Mouse (Mus musculus) CD4-positive, CD25-positive, alpha-beta regulatory T cell, adult 4 months (primary cell): ENCODE data around the gene Begain. TPM values are rescaled to one million over a fixed set of nuclear protein-coding genes. Genes with fewer than 3 reads are reported as not detected.

Experiments
- ATAC-seq: one replicate; pipeline ENCODE4 v1.8.0; 2017
- polyA plus RNA-seq, 2 experiments: library from polyadenylated mRNA; unstranded; fragments of 100-300 nt; shearing (Covaris generic); gene quantifications; one replicate each; pipeline ENCODE4 v1.2.1; 2017

The Begain gene
- polyA plus RNA-seq, 2 experiments from 2014 or later = 0.19 to 0.22 TPM

DNA sequence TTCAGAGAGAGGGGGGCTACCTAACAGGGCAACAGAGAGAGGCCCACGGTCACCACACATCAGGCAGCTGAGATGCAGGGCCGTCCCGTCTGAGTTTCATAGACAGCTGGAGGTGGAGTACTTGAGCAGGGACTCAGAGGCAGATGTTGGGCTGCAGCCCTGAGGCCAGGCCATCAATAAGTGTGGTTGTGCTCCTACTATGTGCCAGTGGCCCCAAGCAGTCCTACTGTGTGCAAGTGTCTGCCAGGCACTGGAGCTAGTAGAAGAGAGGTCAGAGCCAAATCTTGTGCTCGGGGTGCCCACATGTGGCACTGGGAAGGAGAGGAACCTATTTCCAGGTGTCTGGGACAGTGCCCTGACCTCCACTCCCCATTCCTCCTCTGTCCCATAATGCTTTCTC lies 18.1 kb downstream of the Begain start:
- ATAC-seq = no peak

DNA sequence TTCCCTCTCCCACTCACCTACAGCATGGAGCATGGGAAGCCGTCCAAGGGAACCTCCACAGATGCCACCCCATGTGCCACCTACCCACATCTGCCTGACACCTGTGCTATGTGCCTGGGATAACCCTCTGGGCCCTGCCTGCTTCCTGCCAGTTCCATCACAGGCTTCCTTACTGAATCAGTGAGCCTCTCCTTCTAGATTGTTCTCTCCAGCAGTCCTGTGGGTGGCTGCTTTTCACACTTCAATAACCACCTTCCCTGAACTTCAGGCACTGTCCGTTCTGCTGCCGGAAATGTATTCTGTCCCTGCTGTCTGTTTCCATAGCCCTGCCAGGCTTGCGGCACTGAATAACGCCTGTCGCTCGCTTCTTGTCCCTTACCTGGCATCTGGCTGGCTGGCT lies 22.4 kb downstream of the Begain start:
- ATAC-seq = no peak

DNA sequence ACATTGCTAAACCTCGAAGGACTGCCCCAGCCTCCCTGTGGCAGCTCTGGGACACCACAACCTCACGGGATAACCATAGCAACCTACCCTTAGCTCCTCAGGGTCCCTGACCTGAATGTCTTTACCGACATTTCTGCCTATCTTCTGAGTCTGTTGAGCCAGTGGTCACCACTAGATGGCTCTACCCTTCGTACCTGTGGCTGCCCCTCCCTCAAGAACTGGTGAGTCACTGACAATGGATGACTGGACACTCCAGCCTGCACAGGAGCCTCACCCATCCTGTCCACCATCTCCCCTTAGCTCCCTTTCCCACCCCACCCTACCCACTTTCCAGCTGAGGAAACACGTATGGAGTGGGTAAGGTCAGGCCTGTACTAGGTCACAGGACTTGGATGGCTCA lies 23.5 kb downstream of the Begain start:
- no peak for ATAC-seq

DNA sequence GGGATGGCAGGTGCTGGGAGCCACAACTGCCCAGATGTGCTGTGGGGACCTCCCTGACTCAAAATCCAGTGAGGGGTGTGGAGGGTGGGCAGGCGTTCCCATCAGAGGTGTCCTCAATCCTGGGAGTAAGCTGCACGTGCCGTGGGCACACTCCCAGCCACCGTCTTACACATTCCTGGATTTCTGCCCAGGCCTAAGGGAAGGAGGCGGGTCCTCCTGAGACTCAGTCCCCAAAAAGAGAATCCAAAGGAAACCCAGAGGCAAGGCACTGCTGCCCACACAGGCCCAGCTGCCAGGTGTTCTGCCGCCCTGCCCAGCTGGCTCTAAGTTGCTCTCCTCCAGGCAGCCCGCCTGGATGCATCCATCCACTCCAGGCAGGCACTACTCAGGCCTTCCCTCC lies 28.7 kb downstream of the Begain start:
- no peak for ATAC-seq

DNA sequence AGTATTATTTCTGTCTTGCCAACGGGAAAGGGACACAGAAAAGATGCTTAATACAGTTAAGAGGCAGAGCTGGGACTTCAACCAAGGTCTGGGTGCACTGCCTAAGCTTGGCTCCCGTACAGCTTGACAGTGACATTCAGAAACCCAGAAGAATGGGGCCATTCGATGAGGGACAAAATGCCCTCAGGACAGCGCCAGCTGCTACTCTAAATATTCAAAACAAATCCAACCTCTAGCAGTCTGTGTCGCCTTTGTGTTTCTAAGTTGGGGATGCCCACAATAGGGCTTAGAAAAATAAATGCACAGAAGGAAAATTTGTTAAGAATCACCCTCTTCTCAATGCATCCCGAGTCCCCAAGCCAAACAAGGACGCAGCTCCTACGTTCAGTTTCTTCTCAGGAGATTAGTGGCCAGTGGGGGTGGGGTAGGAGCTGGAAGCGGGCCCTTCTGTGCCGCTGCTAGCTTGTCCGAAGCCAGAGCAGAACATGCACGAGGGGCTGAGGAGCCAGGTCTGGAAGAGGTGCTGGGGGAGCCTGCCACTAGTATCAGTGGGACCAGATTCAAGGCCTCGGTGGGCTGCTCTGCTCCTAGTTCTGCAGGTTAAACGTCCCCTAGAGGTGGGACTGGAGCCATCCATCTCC lies 29.7 kb downstream of the Begain start:
- no peak for ATAC-seq

DNA sequence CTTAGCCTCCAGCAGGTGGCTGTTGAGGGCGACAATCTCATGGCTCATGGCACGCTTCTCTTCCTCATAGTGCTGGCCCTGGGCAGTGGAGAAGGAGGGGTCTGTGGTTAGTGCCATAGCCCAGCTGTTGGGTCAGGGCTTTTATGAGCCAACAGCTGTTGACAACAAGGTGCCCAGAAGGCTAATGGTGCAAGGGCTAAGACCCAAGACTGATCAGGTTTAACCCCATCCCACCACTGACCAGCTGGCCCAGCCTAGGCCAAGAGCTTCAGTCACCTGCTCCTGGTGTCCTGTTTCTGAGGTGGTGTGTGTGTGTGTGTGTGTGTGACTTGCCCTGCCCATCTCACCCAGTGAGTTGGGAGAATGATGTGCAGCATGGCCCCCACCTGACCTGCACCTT lies 31.0 kb downstream of the Begain start:
- ATAC-seq = no peak

DNA sequence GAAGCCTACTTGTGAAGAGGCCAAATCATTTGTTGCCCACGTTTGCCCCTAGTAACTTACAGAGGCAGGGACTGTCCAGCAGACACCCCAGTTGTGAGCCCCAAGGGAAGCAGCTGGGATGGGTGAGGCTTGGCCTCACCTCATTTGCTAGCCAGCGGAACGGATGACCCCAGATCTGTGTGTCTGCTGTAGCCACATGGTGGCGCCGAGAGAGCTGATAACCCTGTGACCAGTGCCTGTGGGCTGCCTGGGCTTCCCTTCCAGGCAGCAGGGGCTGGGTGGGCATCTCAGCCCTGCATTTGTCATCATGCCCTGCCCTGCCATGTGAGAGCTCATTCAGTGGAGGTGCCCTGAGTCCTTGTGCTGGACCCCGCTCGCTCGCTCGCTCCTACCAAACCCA lies 44.2 kb downstream of the Begain start:
- ATAC-seq = no peak

DNA sequence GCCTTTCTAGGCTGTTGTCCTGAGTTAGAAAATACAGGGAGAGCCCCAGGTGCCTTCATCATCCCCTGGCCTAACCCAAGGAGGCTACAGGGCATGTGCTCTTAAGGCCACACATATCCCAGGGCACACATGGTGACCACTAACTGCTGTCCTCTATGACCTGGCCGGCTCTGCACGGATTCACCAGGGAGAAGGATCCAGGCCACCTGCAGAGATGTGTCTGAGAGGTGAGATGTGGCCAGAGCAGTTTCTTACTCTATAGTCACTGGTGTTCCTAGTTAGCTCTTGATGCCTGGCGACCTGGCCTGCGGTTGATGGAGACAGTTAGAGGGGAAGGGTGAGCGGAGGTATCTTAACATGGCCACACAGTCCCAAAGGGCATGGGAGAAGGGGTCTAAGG lies 45.1 kb downstream of the Begain start:
- no peak for ATAC-seq

DNA sequence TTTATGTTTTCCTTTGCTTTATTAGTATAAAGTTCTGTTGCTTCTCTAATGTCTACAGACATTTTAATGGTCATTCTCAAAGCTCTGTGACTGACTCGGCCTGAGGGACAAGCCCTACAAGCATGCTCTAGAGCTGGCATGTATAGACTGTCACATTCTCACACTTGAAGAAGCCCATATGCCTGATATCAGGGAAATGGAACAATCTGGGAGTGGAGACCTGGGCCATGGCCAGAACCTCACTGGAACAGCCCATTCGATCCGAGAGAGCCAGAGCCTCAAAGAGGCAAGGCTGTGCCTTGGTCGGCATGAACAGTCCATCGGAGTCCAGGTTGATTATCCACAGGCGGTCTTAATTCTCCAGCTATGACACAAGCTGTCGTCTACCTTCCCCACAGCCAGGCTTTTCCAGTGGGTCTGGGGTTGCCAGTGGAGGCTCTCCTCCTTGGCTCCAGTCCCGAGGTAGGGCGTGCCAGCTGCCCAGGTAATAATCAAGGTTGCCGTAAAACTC lies 45.8 kb downstream of the Begain start:
- ATAC-seq = no peak

DNA sequence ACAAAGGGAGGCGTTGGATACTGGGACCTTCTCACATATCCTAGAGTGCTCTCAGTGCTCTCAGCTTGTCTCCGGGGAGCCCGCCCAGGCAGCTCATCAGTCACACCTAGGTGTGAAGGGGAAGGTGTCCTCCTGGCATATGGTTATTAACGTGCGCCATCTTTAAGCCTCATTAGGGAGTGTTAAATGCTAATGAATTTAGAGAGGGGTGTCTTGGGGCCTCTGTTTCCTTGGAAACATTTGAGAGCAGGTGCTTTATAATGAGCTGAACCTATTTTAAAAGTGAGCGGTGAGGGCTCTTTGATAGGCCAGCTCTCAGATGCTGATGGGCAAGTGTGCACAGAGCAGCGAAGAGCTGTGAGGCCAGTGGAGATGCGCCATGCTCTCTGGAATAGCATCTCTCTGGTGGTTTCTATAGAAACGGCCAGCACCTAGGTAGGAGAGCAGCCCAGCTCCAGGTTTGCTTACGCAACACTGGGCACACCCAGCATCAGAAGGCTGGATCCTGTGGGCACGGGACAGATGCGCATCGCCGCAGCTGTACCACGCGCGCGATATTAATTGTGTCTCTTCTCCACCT lies 57.9 kb downstream of the Begain start:
- ATAC-seq = no peak

DNA sequence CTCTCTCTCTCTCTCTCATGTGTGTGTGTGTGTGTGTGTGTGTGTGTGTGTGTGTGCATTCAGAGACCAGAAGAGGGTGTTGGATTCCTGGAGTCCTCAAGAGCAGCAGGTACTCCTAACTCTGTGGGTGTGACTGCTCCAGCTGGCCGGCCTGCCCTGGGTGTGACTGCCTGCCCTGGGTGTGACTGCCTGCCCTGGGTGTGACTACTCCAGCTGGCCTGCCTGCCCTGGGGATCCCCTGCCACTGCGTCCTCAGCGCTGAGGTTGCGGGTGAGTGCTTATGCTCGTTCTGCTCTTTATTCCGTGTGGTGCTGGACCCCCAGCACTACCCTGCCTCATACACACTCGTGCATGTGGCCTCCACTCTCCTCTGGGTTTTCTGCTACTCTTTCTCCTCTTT lies 65.0 kb downstream of the Begain start:
- no peak for ATAC-seq

DNA sequence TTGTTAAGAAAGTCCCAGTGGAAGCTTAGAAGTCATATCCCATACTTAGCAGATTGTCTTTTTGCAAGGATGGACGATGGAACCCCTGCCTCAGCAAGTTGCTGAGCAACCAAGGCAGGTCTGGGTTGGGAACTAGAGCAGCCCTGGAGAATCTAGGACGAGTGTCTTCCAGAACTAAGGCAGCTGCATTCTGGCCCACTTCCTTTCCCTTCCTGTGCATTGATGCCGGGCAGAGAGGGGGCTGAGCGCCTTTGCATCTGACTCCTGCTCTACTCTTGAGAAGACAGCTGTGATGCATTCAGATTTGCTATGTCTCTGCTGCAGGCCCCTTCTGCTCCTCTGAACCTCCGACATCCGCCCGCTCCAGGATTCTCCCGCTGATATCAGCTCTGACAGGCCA lies 70.8 kb downstream of the Begain start:
- ATAC-seq = no peak

DNA sequence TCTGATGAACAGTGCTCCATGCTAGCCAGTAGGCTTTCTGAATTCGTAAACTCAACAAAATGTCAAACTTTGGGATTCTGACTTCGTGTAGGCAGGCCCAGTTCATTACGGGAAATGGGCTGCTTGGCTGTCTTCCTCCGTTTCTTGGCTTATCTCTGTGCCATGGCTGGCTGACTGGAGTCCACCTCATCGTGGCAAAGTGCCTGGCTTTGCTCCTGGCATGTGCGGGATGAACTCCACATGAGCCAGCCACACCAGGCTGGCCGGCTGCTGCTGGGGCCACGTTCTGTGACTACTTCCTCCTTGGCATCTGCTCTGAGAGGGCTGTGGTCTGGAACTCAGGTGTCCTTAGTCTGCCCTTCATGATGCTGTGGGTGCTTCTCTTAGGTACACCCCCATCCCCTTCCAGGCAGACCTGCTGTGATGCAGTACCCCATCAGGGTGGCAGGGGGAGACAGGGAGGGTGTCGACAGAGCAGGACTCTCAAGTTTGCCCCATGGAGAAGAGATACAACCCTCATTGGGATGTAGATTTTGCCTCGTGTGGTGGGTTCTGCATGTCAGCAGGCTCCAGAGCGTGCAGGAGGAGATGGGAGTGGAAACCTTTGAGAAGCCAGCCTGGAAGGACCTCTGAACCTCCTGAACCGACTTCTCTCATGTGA lies 71.9 kb downstream of the Begain start:
- ATAC-seq = no peak

DNA sequence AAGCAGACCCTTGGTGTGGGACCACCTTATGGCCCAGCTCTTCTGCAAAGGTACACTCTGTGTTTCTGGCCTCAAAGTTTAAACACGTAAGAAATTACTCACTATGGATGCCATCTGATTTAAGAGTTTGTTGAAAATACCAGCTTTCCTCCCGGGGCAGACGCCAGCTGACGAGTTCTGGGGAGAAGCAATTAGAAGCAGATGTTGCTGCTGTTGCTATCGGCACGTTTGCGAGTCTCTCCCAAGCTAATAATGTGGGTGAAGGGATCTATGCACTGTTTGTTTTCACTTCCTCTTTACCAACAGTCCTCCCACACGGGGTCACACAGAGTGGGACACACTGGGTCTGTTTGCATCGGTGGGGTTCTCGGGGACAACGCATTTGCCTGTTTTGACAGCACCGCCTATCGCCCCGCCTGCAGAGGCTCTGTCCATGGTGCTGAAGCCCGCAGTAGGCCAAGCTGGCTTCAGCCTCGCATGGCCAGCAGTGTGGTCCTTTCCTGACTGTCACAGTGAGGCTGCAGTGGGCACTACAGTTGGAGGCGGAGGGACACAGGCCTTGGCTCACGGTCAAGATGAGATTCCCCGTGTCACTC lies 73.5 kb downstream of the Begain start:
- no peak for ATAC-seq

DNA sequence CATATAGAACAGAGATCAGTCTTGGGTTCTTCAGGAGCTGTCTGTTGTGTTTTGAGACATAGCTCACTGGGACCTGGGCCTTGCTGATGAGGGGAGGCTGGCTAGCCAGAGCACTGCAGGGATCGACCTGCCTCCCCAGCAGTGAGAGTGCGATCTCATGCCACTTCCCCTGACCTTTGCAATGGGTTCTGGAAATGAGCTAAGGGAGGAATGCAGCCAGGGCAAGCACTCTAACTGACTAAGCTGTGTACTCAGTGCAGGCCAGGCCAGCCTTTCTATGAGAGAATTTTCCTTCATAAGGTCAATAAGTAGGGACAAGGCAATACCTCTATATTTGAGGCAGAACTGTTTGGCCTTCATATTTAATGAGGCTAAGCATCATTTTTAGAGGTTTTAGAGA lies 75.0 kb downstream of the Begain start:
- no peak for ATAC-seq

DNA sequence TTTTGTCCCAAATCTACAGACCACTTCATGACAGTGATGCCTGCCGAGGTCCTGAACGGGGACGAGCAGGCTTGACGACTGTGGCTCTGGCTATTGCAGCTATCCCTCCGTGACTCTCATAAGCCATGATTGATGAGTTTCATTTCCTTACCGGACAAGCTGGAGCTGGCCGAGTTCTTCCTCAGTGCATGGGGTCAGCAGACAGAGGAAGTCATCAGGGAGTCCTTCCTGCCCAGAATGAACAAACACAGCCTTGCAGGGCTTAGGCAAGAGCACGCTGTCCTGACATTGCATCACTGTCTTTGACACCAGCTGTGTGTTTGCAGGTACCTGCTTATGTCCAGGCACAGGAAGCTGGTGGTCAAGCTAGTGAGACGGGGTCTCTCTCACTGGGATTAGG lies 77.6 kb downstream of the Begain start:
- no peak for ATAC-seq

DNA sequence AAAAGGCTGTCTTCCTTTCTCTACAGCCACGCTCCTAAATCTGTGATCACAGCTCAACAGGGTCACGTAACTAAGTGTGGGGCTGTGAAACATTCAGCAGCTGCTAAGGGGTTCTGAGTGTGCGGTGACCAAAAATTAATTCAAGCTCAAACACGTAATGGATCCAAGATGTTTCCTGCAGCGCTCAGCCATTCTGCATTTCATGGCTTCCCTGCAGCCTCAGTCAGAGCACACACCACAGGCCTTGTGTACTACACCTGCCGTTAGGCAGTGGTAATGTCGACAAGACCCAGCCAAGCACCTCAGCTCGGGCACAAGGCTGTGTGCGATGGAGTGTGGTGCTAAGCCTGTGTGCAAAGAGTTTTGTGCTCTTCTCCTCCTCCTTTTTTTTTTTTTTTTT lies 80.6 kb downstream of the Begain start:
- no peak for ATAC-seq

DNA sequence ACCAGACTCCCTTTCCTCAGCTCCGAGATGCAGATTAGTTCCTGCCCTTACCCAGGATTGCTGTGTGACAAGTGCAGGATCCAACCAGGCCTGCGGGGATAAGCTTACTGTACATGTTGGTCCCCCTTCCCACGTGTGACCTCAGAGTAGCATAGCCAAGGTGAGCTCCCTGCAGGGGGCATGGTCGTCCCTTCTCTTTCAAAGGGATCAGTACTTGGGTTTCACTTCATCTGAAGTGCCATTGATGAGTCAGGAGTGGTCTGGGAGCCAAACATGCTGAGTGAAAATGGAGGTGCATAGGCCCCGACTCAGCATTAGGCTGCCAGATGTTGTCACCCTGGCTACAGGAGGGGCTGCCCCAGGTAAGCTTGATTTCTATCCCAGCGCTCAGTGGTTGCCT lies 83.0 kb downstream of the Begain start:
- ATAC-seq = no peak

DNA sequence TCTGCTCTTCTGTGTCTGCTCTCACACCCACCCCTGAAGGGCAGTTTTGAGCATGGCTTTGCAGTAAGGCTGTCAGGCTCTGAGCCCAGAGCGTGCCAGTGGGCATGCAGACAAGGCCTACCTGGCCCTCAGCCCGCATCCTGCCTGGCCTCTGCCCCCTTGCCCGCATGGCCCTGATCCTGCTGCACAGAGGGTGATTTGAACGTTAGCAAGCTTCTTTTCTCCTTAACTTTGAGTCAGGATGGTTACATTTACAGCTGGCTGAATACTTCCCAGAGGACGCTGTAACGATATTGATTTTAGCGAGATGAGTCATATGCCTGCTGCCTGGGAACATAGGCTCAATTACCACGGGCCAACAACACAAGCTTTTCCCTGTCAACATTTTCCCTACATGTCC lies 83.5 kb downstream of the Begain start:
- no peak for ATAC-seq

DNA sequence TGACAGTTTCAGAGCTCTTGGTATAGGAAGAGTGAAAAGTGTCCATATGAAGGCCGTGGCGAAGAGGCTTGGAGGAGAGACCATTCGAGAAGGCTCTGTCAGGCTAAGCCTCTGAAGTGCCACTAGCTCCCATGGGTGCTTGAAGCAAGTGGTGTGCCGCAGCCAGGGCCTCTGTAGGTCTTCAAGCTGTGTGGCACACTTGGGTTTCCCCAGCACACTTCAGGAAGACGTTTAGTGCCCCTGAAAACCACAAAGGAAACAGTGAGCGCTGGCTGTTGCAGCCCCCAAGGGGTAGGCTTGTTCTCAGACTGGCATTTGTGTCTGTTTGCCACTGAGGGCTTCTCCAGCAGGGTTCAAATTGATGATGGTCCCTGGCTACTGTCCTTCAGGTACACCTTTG lies 84.5 kb downstream of the Begain start:
- no peak for ATAC-seq

DNA sequence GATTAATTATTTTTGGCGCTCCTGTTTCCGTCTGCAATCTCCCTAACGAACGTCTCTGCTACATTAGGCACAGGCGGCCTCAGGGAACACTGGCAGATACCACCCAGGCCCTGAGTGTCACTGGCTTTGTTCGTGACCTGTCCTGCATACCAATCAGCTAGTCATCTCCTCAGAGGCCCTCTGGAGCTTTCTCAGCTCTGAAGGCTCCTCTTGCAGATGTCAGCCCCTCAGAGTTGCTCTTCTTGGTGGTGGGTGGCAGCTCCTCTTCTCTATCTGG lies 85.4 kb downstream of the Begain start:
- ATAC-seq = no peak
